Mouse (Mus musculus): ENCODE data around the gene Tmem50b.
"Not testable (repeated sequence)": the region's sequence is repeated elsewhere in the genome, so short reads cannot be mapped to it uniquely, and the experiment has no call there.

Tmem50b gene

DNA sequence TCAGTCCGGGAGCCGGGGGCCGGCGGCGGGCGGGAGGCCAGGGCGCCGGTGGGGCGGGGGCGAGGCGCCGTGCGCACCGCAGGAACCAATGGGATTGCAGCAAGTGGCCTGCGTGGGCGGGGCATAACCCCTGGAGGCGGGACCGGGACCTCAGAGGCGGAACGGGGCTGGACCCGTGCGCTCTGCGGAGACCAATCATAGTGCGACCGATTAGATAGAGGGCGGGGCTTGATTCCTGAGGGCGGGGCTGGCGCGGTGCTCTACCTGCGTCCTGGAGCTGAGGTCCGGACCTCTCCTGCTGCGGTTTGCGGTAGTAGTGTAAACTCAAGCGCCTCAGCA lies at the start of gene Tmem50b:
TSS of gene Tmem50b (minus strand) at position 129 of the 339 bp plus-strand sequence.
- peak; percentile 96 for DNase-seq (ENCODE audit: low read depth)

DNA sequence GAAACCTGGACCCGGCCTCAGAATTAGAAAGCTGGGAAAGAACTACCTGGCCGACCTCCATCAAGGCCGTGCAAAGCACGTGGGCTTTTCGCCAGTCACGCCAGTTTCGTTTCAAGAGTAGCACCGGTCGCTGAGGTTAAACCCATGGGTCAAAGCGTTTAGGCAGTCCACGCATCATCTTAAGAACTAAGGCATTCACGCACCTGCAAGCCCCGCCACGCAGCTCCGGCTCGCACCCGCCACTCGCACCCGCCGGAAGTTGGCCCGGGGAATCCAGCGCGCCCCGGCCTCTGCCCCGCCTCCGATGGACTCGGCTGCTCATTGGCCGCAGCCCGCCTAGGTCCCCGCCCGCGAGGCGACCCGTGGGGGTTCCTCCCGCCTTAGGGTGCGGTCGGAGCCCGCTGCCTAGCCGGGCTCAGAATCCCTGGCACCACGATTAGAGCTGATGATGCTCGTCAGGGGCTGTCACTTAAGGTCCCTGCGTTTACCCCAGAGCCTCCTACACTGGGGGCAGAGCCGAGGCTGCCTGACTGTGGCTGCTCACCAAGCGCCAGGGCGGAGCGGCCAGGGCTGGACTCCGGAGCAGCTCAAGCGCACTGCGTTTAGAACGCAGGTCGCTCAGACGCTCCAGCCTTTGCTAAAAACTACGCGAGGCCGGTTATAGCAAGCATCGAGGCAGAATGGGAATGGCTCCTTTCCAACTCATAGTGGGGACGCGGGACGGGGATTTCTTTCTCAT lies 49.2 kb upstream of the Tmem50b start, which contains the start of gene Gart:
TSS of gene Gart (minus strand) at position 272 of the 739 bp plus-strand sequence.
- peak; percentile 84 for DNase-seq (ENCODE audit: low read depth)

DNA sequence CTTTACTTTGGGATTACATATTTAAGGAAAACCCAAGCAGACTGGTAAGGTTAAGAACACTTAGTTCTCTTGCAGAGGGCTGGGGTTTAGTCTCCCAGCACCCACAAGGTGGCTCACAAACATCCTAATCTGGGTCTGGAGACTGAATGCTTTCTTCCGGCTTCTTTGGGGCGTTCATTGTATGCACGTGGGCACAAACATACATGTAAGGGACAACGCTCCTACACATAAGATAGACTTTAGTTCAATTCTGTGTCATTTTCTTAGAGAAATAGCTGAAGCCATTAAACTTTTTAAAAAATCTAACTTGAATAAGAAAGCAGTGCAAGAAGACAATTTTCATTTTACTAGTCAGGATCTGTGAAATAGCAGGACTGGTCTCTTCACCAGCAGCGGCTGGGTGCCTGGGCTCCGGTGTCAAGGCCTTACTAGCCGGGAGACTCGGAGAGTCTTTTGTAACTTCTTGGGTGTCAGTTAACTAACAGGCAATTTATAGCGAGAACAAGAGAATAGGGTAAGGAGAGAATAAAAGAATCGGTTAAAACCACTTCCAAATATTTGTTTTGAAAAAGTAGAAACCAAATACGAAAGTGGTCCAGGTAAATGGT lies 48.5 kb upstream of the Tmem50b start:
- peak; percentile 66 for DNase-seq (ENCODE audit: low read depth)

DNA sequence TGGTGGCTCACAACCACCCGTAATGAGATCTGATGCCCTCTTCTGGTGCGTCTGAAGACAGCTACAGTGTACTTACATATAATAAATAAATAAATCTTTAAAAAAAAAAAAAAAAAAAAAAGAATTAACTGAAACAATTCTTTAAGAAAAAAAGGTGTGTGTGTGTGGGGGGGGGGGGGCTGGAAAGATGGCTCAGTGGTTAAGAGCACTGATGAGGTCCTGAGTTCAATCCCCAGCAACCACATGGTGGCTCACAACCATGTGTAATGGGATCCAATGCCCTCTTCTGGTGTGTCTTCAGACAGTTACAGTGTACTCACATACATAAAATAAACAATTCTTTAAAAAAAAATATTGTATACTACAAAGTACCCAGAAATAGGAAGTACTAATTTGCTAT lies 47.8 kb upstream of the Tmem50b start:
- DNase-seq (ENCODE audit: low read depth): not testable (repeated sequence)

DNA sequence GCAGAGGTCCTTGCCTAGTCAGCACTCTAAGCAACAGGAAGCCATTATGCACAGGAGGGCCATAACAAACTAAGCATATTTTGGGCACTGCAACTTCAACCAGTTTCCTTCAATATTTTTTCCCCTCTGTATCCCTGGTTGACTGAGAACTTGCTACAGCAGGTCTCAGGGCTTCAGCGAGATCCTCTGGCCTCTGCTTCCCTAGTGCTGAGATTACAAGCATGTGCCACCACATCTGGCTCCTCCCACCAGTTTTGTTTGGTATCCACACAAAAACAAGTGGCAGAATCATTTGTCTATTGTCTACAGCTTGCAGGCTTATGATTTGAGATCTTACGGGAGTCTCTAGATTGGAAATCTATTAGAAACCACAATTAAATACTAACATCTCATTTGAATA lies 47.3 kb upstream of the Tmem50b start:
- no peak for DNase-seq (ENCODE audit: low read depth)

DNA sequence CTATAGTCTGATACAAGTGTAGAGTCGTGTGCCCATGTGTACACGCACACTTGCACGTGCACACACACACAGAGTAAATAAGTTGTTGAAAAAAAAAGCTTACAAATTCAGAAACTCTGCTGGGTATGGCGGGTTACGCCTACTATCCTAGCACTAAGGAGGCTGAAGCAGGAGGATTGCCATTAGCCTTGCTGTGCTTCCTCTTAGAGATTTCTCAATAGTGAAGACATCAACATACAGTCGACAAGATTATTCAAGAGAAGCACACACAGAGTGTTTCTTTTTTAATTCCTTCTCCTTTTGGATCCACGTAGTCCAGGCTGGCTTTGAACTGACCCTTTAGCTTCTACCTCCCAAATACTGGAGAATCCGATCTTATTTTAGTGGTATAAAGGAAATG lies 42.6 kb upstream of the Tmem50b start:
- no peak for DNase-seq (ENCODE audit: low read depth)

DNA sequence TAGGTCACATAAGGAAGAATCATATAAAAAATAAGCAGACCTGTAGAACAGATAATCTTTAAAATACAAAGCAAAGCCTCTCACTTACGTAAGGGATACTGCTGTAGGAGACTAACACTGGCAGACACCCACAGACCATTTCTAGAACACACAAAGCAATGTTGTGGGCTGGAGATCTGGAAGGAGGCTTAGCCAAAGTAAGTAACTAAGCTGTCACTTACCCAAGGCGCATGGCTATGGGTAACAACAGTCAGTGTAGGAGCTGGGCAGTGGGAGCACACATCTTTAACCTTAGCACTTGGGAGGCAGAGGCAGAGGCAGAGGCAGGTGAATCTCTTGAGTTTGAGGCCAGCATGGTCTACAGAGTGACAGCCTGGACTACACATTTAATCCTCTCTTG lies 42.0 kb upstream of the Tmem50b start:
- DNase-seq (ENCODE audit: low read depth): no peak

DNA sequence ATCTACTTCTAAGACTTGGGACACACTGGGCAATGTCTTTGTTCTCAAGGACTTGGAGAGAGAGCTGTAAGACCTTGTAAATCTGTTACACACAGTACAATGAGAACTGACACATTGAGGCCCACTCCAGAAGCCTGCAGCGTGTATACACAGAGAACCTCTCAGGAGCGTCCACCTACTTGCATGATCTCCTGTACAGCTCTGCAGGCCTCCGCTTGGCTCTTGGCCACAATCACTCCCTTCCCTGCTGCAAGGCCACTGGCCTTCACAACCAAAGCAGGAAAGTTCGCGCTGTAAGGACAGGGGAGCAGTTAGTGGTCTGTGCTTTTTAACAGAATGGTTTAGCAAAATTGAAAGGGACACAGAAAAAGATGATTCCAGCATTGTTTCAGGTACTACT lies 41.6 kb upstream of the Tmem50b start:
- DNase-seq (ENCODE audit: low read depth): no peak

DNA sequence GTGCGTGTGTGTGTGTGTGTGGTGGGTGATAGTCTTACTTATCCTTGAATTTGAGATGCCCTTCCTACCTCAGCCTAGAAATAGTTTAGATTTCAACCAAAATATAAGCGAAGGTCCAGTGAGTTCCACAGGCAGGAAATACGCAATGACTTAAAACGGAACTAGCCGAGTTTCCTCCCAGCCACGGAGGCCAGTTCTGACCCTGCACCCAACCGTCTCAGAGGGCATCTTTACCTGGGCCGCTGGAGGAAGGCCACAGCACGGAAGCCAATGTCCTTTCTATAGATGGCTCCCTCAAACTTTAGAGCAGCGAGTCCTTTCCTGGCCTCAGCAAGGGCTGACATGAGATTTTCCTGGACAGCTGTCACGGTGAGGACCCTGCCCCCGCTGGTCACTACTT lies 36.0 kb upstream of the Tmem50b start:
- DNase-seq (ENCODE audit: low read depth): no peak

DNA sequence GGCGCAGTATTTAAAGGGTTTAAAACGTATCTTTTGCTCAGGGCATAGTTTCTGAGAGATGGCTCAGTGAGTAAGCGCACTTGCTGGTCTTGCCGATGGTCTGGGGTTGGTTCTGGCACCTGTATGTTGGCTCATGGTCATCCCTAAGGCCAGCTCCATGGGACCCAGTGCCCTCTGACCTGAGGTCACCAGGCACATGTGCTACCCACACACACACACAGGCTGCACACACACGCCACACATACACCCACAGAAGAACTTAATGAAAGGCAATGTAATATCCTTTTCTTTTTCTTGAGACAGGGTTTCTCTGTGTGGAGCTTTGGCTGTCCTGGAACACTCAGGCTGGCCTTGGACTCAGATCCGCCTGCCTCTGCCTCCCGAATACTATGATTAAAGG lies 35.3 kb upstream of the Tmem50b start:
- DNase-seq (ENCODE audit: low read depth): no peak

DNA sequence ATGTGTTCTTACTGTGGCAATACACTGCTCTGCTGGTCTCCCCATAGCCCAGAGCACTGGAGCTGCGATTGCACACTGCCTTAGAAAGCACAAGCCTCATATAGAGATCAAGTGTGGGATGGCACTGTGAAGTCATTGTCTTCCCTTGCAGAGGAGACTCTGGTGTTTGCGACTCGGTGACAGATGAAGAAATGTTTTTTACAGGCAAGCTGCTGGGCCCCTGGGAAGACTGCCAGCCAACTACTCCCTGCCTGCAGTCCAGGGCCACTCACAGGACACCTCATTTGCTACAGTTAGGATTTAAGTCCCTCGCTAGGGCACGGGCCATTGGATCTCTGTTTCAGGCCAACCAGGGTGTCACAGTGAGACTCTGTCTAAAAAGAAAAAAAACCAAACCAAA lies 34.8 kb upstream of the Tmem50b start:
- DNase-seq (ENCODE audit: low read depth): no peak

DNA sequence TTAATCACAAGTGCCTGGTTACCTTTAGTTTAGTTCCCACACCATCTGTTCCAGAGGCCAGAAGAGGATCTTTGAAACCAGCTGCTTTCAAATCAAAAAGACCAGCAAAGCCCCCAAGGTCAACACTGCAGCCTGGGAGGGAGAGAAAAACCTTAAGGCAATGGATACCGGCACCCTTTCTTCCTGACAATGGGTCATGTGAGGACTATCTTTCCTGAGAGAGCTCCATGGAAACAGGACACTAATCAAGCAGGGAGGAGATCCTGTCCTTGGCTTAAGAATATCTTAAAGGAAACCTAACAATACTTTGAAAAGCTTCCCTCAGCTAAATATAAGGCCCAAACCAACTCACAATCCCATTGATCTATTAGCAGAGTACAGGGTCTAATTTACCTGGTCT lies 33.0 kb upstream of the Tmem50b start:
- DNase-seq (ENCODE audit: low read depth): no peak

DNA sequence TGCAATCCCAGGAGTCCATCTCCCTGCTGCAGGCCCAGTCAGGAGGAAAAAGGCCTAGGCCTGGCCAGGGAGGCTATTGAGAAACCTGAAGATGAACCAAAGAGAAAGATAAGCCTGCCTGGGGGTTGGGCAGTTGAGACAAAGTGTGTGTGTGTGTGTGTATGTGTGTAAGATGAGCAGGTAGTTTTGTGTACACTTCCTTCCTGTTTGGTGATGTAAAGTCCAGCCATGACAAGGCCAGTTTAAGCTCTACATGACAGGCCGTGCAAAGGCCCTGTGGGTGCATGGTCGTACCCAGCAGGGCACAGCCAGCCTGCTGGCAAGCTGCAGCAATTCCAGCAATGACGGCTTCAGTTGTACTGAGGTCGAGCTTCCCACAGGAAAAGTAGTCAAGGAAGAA lies 32.1 kb upstream of the Tmem50b start:
- DNase-seq (ENCODE audit: low read depth): no peak

DNA sequence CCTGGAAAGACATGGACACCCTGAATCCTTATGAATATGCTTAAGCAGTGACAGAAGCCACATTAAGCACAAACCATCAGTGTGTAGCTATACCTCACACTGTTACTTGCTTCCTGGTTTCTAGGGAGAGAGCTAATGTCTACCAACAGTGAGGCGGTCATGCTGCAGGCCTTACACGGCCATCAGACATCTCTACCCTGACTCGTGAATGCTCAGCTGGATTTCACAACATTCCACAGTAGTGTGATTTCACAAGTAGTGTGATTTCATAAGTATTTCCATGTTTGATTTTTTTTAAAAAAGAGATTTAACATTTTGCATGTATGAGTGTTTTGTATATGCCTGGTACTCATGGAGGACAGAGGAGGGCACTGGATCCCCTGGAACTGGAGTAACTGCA lies 31.1 kb upstream of the Tmem50b start:
- no peak for DNase-seq (ENCODE audit: low read depth)

DNA sequence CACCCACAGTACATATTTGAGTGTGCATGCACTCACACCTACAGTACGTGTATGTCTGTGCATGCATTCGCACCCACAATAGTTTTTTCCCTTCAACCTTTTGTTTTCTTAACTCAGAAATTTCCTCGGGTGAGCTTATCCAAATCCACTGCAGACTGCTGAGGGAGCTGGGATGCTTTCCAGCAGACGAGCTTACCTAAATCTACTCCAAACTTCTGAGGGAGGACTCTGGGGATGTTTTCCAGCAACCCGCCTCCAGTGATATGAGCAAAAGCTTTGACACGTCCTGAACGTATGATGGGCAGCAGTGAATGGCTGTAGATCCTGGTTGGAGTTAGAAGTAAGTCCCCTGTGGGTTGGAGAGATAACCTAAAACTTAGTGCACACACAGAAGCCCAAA lies 30.2 kb upstream of the Tmem50b start:
- DNase-seq (ENCODE audit: low read depth): no peak

DNA sequence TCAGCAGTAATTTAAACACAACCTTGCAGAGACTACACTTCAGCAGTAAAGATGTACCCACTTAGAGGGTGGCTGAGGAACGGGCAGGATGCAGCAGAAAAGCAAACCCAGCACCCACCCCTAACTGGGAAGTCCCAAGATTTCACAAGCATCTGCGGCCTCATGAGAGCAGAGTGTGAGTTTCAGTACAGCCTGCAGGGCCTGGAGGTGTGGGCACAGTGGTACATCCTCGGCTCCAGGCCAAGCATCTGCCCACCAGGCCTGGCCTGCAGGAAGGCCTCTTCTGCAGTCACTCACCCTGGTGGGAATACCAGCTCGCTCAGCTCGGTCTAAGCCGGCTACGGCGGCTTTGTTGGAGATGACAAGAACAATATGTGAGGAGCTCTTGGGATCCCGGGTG lies 25.5 kb upstream of the Tmem50b start:
- no peak for DNase-seq (ENCODE audit: low read depth)

DNA sequence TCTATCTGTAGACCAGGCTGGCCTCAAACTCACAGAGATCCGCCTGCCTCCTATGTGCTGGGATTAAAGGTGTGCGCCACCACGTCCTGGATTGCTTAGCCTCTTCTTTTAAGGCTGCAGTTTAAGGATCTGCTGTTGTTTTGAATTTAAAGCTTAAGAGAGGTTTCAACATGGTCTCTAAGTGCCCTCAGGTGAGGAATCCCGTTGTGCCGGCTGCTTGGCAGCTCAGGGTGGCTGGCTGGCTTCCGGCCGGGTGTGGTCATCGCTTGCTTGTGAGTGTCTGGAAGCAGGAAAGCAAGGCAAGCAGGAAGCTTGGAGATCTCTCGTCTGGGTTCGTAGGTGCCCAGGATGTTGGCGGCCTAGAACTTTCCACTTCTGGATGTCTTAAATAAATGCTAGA lies 23.4 kb upstream of the Tmem50b start:
- DNase-seq (ENCODE audit: low read depth): no peak

DNA sequence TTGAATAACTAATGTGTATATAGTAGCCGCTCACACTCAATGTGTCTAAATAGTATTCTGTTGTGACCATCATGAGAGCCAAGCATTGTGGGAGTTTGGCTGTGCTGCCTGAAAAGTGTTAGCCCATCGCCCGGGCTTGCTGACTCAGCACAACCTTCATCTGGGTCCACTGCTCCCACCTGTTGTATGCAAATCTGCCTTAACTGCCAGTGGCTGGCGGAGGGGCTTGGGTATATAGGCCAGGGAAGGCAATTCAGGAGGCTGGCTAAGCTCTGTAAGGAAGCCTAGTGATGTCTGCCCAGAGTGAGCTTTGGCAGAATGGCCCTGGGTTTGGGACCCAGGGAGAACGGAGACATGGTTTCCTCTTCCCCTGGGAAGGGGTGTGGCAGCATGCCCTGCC lies 22.6 kb upstream of the Tmem50b start:
- no peak for DNase-seq (ENCODE audit: low read depth)

DNA sequence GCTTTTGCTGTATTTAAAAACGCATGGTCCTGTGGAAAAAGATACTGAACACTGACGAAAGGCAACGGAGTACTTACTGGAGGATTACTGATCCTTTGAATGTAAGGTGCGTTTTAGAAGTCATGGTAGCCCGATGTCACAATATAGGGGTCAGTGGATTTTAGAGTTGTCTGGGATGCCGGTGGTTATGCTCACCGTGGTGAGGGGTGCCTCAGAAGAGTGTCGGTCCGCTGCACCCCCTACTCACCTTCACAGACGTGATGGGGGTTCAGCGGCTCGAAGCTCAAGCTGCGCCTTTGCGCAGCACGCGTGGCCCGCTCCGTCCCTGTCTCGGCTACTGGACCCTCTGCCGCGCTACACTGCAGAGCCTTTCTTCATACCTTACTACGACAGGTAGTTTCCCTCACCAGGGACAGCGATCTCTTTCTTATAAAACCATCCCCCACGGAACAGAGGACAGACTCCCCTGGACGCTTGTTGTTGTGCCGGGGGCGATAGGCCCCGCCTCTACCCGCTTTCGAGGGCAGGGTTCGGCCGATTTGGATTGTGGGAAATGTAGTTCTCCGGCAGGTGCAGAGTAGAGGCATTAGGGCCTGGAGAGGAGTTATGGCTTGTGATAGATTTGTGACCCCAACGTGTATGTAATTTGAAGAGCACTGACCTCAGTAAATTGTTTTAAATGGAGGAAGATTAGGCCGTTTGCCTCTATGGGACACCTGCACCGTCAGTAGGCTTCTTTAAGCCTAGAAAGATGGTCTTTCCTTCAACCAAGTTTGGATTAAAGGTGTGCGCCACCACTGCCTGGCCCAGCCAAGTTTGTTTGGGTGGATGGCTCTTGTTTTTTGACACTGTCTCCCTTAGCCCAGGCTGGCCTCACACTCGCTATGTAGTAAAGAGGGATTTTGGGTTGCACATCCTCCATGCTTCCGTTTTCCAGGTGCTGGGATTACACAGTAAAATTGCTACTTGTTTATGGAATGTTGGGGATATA lies 21.2 kb upstream of the Tmem50b start, which contains the start of gene Dnajc28:
TSS of gene Dnajc28 (minus strand) at position 516 of the 991 bp plus-strand sequence.
- peak; percentile 64 for DNase-seq (ENCODE audit: low read depth)

DNA sequence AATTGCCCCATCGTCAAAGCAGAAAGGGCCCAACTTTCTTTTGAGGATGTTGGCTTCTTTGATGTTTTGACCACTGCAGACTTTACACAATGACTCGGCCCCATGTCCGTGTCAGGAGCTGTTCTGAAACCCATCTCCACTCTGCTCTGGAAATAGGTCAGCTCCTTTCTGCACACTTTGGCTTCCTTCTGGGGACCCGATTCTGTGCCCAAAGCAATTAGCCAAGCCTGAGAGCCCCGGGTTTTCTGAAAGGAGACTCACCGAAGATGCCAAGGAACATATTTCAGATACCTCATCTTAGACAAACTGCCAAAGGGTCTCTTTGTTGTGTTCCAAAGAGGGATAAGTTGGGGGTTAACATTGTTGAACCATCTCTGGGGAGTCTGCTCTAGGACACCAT lies 17.0 kb upstream of the Tmem50b start:
- DNase-seq (ENCODE audit: low read depth): no peak

DNA sequence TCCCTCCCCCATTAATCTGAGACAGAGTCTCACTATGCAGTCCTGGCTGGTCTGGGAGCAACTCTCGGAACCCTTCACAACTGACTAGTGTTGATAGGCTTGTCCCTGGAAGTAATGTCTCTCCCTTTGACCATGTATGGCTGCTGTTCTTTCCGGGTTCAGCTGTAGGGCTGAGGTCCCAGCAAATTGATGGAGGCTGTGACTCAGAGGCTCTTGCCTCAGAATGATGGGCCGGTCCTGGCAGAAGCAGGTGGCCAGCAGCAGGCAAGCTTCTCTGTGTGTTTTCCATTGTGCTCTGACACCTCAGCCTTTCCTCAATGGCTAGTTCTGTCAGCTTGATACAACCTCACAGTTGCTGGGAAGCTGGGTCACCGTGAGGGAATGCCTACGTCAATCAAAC lies 14.9 kb upstream of the Tmem50b start:
- DNase-seq (ENCODE audit: low read depth): no peak

DNA sequence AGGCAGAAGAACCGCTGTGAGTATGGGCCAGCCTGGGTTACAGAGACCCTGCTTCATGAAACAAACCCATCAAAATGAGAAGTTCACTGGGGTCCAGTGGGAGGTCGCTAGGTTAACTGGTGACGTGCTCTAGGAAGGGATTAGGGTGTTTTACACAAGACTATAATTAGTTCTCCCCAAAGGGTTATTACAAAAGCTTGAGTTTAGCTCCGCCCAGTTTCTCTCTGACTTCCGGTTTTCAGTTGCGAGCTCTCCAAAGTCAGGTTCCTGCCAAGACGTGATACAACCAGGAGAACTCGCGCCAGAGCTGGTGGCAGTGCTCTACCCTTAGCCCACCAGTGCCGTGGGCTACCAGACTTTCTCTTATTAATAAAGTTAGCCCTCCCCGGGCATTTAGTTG lies 13.6 kb upstream of the Tmem50b start:
- peak; percentile 40 for DNase-seq (ENCODE audit: low read depth)
